Mouse (Mus musculus) large intestine, adult 2 months (tissue): Measurements from ENCODE around the gene Ctsl. TPM values are rescaled to one million over a fixed set of nuclear protein-coding genes. Genes with fewer than 3 reads are reported as not detected.

Source experiments
- DNase-seq: peaks from one replicate; pipeline ENCODE4 v3.0.0-alpha.2; 2012; ENCODE audit warnings: low read depth, low spot score
- WGBS: fragments of 180-500 bp; shearing (Covaris S2); methylation state at CpG from one replicate; pipeline ENCODE4 v1.1.7; 2018; 5-methylcytosine and 5-hydroxymethylcytosine counted together
- polyA plus RNA-seq: library from polyadenylated mRNA; depleted of rRNA; stranded (reverse); fragments of >200 nt; gene quantifications from 2 replicates; pipeline ENCODE4 v1.2.3, GENCODE M21; 2012; rRNA removed

Ctsl gene
- polyA plus RNA-seq: 35.1 and 44.4 TPM in 2 replicates

GRCm38 (mm10) chr13:64370173-64370940 is at the start of gene Ctsl:
Gene Ctsl, minus strand, starts transcription at chr13:64370890.
- WGBS: under 1% methylated on average over 43 of the region's 43 CpGs
- peak; percentile 68 for DNase-seq

GRCm38 (mm10) chr13:64416955-64417601 is 46.4 kb upstream of the Ctsl start:
- DNase-seq: no peak
- WGBS: 16% methylated on average over 5 of the region's 5 CpGs

DNA sequence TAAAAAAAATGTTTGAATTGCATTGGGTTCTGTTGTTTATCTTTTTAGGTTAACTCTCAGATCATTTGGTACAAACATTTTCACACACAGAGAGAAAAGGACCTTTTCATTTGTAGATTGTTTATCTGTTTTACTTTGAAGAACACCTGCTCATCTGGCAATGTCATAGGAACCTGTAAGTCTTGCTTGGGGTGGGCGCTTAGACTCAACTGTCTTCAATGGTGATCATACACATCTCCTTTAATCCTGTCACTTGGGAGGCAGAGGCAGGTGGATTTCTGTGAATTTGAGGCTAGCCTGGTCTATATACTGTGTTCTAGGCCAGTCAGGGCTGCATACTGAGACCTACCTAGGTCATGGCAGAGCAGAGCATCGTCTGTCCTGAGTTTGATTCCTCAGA is 45.0 kb upstream of the Ctsl start:
- 90% methylated on average over 2 of the region's 2 CpGs for WGBS
- DNase-seq: no peak

GRCm38 (mm10) chr13:64412752-64413257 is 42.1 kb upstream of the Ctsl start:
- 93% methylated on average over 2 of the region's 2 CpGs for WGBS
- no peak for DNase-seq

GRCm38 (mm10) chr13:64411282-64411681 is 40.6 kb upstream of the Ctsl start:
- WGBS: 86% methylated on average over 2 of the region's 2 CpGs
- no peak for DNase-seq

DNA sequence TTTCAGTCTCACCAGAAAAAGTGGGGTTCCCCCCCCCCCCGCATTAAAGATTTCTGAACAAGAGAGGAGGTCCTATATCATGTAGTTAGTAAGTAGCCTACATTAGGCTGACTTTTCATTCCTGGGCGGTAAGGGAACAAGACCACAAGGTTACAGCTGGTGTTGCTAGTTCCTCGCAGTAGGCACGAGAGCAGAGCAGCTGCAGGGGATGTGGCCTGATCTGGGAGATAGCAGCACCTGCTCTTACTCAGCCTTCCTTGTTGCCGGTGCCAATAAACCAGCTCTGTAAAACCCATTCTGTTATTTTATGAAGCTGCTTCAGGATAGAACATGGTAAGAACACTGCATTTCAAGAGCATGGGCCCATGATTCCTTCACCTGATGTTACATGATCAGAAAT is 39.9 kb upstream of the Ctsl start:
- WGBS: 37% methylated on average over 5 of the region's 5 CpGs
- DNase-seq: no peak

- WGBS: 85% methylated on average over 5 of the region's 5 CpGs
- DNase-seq: no peak
These were observed 37.3 kb upstream of the Ctsl start for GRCm38 (mm10) chr13:64407992-64408391.

GRCm38 (mm10) chr13:64405550-64405949 is 34.9 kb upstream of the Ctsl start:
- no peak for DNase-seq
- 65% methylated on average over 6 of the region's 6 CpGs for WGBS

GRCm38 (mm10) chr13:64403519-64403918 is 32.8 kb upstream of the Ctsl start:
- DNase-seq: no peak
- 72% methylated on average over 3 of the region's 3 CpGs for WGBS

DNA sequence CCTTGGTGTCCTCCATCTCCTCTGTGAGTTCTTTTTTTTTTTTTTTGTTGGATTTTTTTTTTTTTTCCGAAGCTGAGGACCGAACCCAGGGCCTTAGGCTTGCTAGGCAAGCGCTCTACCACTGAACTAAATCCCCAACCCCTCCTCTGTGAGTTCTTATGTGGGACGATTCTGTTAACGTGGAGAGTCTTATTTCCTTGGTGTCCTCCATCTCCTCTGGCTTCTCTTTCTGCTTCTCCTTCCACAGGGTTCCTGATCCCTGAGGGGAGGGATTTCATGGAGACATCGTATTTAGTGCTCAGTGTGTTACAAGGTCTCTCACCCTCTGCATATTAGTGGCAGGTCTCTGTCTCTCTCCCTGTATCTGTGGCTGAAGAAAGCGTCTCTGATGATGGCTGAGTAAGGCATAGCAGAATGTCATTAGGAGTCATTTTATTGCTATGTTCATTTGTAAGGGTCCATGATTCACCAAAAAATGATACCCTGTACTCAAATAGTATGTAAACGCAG is 32.3 kb upstream of the Ctsl start:
- 86% methylated on average over 8 of the region's 8 CpGs for WGBS
- no peak for DNase-seq

DNA sequence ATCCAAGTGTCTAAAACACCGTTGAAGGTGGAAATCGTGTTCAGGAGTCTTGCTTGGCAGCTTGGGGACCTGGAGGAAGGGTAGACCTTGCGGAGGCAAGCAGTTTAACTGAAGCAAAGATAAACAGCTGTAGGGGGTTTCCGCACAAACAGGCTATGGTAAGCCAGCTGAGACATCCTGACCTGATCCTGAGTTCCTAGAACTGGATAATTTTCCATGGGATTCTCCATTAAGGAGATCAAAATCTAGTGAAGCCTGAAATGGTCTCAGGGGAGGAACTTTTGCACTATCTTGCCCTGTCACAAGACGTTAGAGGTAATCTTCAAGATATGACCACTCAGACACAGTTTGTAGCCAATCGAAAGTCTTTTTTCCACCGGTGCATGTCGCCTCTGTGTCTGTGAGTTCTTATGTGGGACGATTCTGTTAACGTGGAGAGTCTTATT is 31.8 kb upstream of the Ctsl start:
- no peak for DNase-seq
- 80% methylated on average over 10 of the region's 10 CpGs for WGBS

DNA sequence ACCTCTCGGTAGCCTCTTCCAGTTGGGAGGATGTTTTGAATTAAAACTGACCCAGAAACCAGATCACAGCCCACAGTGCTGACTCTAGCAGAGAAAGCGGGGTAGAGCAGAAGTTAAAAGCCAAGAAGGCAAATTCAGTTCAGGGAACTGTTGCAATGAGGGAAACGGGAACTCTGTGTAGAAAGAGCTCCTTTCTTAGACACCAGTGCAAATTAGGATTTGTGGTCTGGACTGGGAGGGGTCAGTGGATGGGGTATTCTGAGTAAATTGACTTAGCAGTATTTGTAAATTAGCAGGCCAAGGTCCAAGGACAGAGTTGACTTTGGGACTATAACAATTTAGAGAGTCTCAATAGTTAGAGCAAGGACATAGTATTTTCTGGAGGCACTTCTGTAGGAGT is 31.3 kb upstream of the Ctsl start:
- no peak for DNase-seq
- 44% methylated on average over 3 of the region's 3 CpGs for WGBS

GRCm38 (mm10) chr13:64400801-64401361 is 30.2 kb upstream of the Ctsl start:
- no peak for DNase-seq
- 27% methylated on average over 7 of the region's 7 CpGs for WGBS

DNA sequence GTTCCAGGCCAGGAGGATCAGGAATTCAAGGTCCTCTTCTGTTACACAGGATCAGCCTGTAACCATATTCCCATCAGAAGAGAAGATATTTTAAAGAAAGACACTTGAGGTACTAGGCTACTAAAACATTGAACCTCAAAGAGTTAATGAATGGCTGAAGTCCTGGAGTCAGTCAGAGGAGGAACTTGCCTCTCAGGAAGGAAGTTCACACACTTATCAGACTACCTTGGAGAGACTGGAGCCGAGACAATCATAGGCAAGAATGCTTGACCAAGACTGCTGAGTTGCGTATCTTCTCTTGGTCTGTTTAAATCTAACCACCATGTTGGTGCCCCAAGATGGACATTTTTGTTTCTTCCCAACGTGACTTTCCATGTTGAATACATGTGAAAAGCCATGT is 29.2 kb upstream of the Ctsl start:
- no peak for DNase-seq
- 70% methylated on average over 3 of the region's 3 CpGs for WGBS

DNA sequence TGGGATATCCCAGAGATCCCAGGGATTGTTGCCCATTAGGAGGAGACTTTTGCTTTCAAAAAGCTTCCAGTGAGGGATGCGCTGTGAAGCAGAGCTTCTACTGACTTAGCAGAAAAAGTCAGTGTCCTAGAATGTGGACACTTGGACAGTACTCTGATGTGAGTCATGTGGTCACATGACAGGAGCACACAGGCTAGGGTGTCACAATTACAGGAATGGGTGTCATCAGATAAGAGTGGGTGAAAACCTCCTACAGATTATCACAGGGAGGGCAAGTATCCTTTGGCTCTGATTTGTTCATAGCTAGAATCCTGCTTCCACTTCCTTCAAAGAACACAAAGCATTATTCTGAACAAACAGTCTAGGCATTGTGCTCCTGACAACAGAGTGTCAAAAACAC is 27.4 kb upstream of the Ctsl start:
- WGBS: 76% methylated on average over 1 of the region's 1 CpGs
- no peak for DNase-seq

- WGBS: 49% methylated on average over 8 of the region's 8 CpGs
- no peak for DNase-seq
These were observed 26.3 kb upstream of the Ctsl start for GRCm38 (mm10) chr13:64396979-64397378.

DNA sequence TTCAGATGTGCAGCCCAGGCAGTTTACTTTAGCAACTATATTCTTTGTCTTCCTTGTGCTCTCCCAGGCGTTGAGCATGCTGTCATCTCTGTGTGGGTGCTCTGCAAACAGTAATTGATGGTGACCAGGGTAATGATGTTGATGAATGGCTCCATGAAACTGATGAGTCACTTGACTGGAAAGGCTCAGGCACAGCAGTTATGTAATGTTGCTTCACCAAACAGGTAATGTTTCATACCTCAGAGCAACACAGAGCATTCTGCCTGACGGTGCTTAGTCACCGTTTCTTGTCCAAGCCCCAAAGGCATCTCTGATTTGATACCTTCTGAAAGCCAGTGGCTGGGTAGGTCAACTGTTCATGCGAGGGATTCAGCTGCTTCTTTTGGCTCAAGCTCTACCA is 17.7 kb upstream of the Ctsl start:
- WGBS: 59% methylated on average over 4 of the region's 4 CpGs
- no peak for DNase-seq

- WGBS: 29% methylated on average over 2 of the region's 2 CpGs
- no peak for DNase-seq
These were observed 15.4 kb upstream of the Ctsl start for GRCm38 (mm10) chr13:64386048-64386447.

DNA sequence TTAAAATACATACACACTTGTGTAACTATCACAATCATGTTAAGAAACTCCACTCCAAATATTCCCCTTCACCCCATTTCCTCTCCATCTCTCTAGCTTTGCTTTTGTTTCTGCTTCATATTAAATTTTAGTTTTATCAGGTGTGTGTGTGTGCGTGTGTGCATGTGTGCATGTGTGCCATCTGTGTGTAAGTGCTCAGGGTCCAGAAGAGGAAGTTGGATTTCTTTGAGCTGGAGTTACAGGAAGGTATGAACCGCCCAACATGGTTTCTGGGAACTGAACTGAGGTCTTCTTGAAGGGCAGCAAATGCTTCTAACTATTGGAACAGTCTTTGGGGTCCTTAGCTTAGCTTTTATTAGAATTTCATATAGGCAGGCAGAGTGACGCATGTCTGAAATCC is 14.2 kb upstream of the Ctsl start:
- WGBS: 88% methylated on average over 3 of the region's 3 CpGs
- DNase-seq: no peak

GRCm38 (mm10) chr13:64380251-64380650 is 9.6 kb upstream of the Ctsl start:
- WGBS: 89% methylated on average over 2 of the region's 2 CpGs
- no peak for DNase-seq

DNA sequence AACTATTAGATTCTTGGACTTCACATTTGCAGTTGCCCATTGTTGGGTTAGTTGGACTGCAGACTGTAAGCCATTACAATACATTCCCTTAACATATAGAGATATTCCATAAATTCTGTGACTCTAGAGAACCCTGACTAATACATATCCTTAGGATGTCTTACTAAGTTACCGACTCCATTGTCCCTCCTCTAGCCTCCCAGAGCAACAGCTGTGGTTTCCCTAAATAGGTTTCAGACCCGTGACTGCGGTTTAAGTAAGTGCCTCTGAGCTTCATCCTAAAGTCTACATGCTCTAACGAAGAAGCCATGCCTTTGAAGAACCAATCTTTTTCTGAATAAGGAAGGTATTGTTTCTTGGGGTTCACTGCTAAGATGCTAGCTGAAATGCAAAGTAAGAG is 7.9 kb upstream of the Ctsl start:
- no peak for DNase-seq
- WGBS: 79% methylated on average over 4 of the region's 4 CpGs
